Mouse (Mus musculus) adrenal gland, postnatal 25 days (tissue): ENCODE results near the gene Osgepl1. TPM values are rescaled to one million over a fixed set of nuclear protein-coding genes. Genes with fewer than 3 reads are reported as not detected.

Source experiments
- total RNA-seq: library from RNA; stranded (reverse); gene quantifications from 2 replicates; pipeline ENCODE4 v1.2.3, GENCODE M21; 2021

Osgepl1 gene
- total RNA-seq, 1 experiment from 2014 or later = 26.8 TPM

Other genes starting within 250 kb of the Osgepl1 start
- not detected in 2 replicates for gene 1700019A02Rik, start 126.0 kb upstream of the Osgepl1 start, total RNA-seq
- 4.0 and 7.7 TPM in 2 replicates for gene Pms1, start 16.6 kb upstream of the Osgepl1 start, total RNA-seq
- 18.5 and 21.7 TPM in 2 replicates for gene Ormdl1, start 16.5 kb upstream of the Osgepl1 start, total RNA-seq
- not detected in 2 replicates for gene Gm28778, start 16.5 kb upstream of the Osgepl1 start, total RNA-seq
- gene Asdurf, start 39.0 kb downstream of the Osgepl1 start, total RNA-seq = not detected in 2 replicates
- not detected in 2 replicates for gene Gm28551, start 39.0 kb downstream of the Osgepl1 start, total RNA-seq
- gene Asnsd1, start 39.1 kb downstream of the Osgepl1 start, total RNA-seq = 28.4 and 29.7 TPM in 2 replicates